9 mouse cellular contexts compared by ENCODE assay signal in the genomic region with DNA sequence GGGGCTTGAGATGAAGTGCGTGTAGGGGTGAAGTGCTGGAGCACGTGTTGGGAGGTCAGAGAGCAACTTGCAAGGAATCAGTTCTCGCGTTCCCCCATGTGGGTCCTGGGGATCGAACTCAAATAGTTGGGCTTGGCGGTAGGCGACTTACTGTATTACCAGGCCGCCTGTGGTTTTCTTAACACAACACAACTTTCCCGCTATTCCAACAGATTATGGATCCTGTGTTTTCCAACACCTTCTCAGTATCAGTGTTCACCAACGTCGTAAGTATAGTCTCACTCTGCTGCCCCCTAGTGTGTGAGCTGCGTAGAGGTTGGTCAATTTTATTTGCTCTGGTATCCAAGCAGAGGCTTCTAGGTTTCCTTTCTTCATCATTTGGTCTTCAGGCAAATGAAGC. TPM values are rescaled to one million over a fixed set of nuclear protein-coding genes. Genes with fewer than 3 reads are reported as not detected.
DNase-seq lines count a peak whose midpoint lies in the region; ATAC-seq and TF ChIP-seq lines count a peak whose summit lies in the region.
"Had no signal": no experiment of that assay in that cellular context is flagged by ENCODE, and none has a peak within 500 bp of the region (broad histone marks: within the 10 kb centered on the region; RNA-seq: fewer than 3 reads in every experiment).

No protein-coding gene starts in this region.

- DNase-seq in frontal cortex, postnatal 25 days (ENCODE audit: low spot score in 2 of 2), result no peak
- peak; percentile 51 to 56 for DNase-seq in right cerebral cortex, adult 2 months (ENCODE audit: low spot score in 2 of 2)
- DNase-seq in right cerebral cortex, postnatal 25 days, result no peak
- DNase-seq in cerebellum, postnatal 25 days, result peak; percentile 47 to 74
- DNase-seq in induced T-regulatory cell, adult 2 months (ENCODE audit: low read depth), result peak; percentile 66
- DNase-seq in lung, postnatal 10 days, result peak; percentile 55
- DNase-seq in stomach, postnatal 0 days (ENCODE audit: low spot score), result peak; percentile 55

- H3K9ac ChIP-seq in stomach, postnatal 0 days (ENCODE audit: low read length), result no peak overlapping the region

- peak; percentile 81 for ATAC-seq in frontal cortex, adult (ENCODE audit: low TSS enrichment)
- no peak for ATAC-seq in stomach, postnatal 0 days (ENCODE audit: low FRiP score, low TSS enrichment)
- ATAC-seq: Patski had no signal

- H3K36me3 ChIP-seq in stomach, postnatal 0 days (ENCODE audit: control insufficient read depth, insufficient read depth, low read length), result no peaks in the 10 kb centered on the region

- H3K4me2 ChIP-seq in stomach, postnatal 0 days (replicated peaks; ENCODE audit: low read depth), result no peak overlapping the region

- WGBS in stomach, postnatal 0 days, result 41% methylated on average over 12 of the region's 12 CpGs

- no peak overlapping the region for H3K4me3 ChIP-seq in stomach, postnatal 0 days (ENCODE audit: low read depth, low read length)

- H3K4me1 ChIP-seq in stomach, postnatal 0 days (replicated peaks; ENCODE audit: control insufficient read depth, insufficient read depth), result no peaks in the 10 kb centered on the region

- TF ChIP-seq CTCF in stomach, postnatal 0 days (IDR thresholded peaks at IDR 0.05; ENCODE audit: low read depth), result peak; percentile 77

- H3K27ac ChIP-seq in stomach, postnatal 0 days (replicated peaks), result no peak overlapping the region

- no peaks in the 10 kb centered on the region for H3K9me3 ChIP-seq in stomach, postnatal 0 days (ENCODE audit: control insufficient read depth, low read length)

- no peaks in the 10 kb centered on the region for H3K27me3 ChIP-seq in stomach, postnatal 0 days (ENCODE audit: control insufficient read depth, insufficient read depth, low read length)
- H3K27me3 ChIP-seq: Patski had no signal

- TF ChIP-seq EP300 in stomach, postnatal 0 days (optimal IDR thresholded peaks at IDR 0.05), result no peak

RNA-seq across cellular contexts. Expression of a gene that starts 8.6 kb away (rescaled TPM):
- polyA plus RNA-seq in stomach, postnatal 0 days (2015; fragmentation: Nextera tagmentation; extraction: Ambion mirVana), result 0.79 and 0.94 TPM in 2 replicates

RNA-seq across cellular contexts. Expression of a gene that starts 37.4 kb away (rescaled TPM):
- polyA plus RNA-seq in stomach, postnatal 0 days (2015; fragmentation: Nextera tagmentation; extraction: Ambion mirVana), result 14.6 and 15.1 TPM in 2 replicates

RNA-seq across cellular contexts. Expression of a gene that starts 37.6 kb away (rescaled TPM):
- 128 and 139 TPM in 2 replicates for polyA plus RNA-seq in stomach, postnatal 0 days (2015; fragmentation: Nextera tagmentation; extraction: Ambion mirVana)

Comparison
In these comparisons a context has a peak if more than half of its experiments do, and no peak if none do; other contexts are left out.
1. DNase-seq: peak in right cerebral cortex, adult 2 months (2 of 2), cerebellum, postnatal 25 days (2 of 2), induced T-regulatory cell, adult 2 months (single experiment), lung, postnatal 10 days (single experiment) and stomach, postnatal 0 days (single experiment); none in frontal cortex, postnatal 25 days (0 of 2) and right cerebral cortex, postnatal 25 days (single experiment).